Mouse (Mus musculus) C2C12 (cell line): Measurements from ENCODE around the gene Cep162. TPM values are rescaled to one million over a fixed set of nuclear protein-coding genes. Genes with fewer than 3 reads are reported as not detected.

Source experiments
- H3K27me3 ChIP-seq: one replicate; pipeline ENCODE4 v1.6.1; 2011; ENCODE audit not compliant: control insufficient read depth, insufficient read depth, insufficient read length
- H3K36me3 ChIP-seq: one replicate; pipeline ENCODE4 v1.6.1; 2011; ENCODE audit not compliant: control insufficient read depth, insufficient read depth
- H3K4me3 ChIP-seq: one replicate; pipeline ENCODE4 v1.5.1; 2011; ENCODE audit warnings: mild to moderate bottlenecking, control low read depth; ENCODE audit not compliant: poor library complexity, insufficient read depth, severe bottlenecking
- H3K79me2 ChIP-seq: one replicate; pipeline ENCODE4 v1.6.1; 2011; ENCODE audit not compliant: control insufficient read depth, insufficient read depth
- H3K79me3 ChIP-seq: one replicate; pipeline ENCODE4 v1.6.1; 2011; ENCODE audit warnings: low read depth, control low read depth
- H3ac ChIP-seq: one replicate; pipeline ENCODE3; 2011; ENCODE audit warnings: low read depth; ENCODE audit not compliant: control insufficient read depth, insufficient read length
- CEBPB ChIP-seq: IDR thresholded peaks from one replicate; pipeline ENCODE4 v1.6.1; 2011; ENCODE audit warnings: low read depth, mild to moderate bottlenecking, control low read depth, moderate library complexity
- CTCF ChIP-seq: IDR thresholded peaks from one replicate; pipeline ENCODE4 v1.5.1; 2011; ENCODE audit not compliant: control insufficient read depth, insufficient read depth, insufficient read length
- FOSL1 ChIP-seq: IDR thresholded peaks from one replicate; pipeline ENCODE4 v1.8.0; 2011; ENCODE audit warnings: mild to moderate bottlenecking, low read length; ENCODE audit not compliant: poor library complexity, insufficient read depth, severe bottlenecking
- MAX ChIP-seq: IDR thresholded peaks from one replicate; pipeline ENCODE4 v1.6.1; 2011; ENCODE audit warnings: mild to moderate bottlenecking, control low read depth
- MYOD1 ChIP-seq: IDR thresholded peaks from one replicate; pipeline ENCODE4 v1.6.1; 2011; ENCODE audit warnings: low read depth; ENCODE audit not compliant: control insufficient read depth, insufficient read length
- MYOG ChIP-seq: IDR thresholded peaks from one replicate; pipeline ENCODE4 v1.6.1; 2011; ENCODE audit not compliant: control insufficient read depth, insufficient read length; ENCODE audit errors: extremely low read depth
- USF1 ChIP-seq: IDR thresholded peaks from one replicate; pipeline ENCODE4 v1.6.1; 2011; ENCODE audit warnings: low read depth, mild to moderate bottlenecking, control low read depth, moderate library complexity
- polyA plus RNA-seq: library from polyadenylated mRNA; unstranded; fragments of >200 nt; fragmentation: generic; extraction: Trizol; gene quantifications from one replicate; pipeline ENCODE4 v1.2.1, GENCODE M21; 2012; ENCODE audit warnings: missing spikeins

The Cep162 gene
- polyA plus RNA-seq, 1 experiment: 1.2 TPM

GRCm38 (mm10) chr9:87198036-87198435, 57.3 kb downstream of the Cep162 start:
- no peak overlapping the region for H3K4me3 ChIP-seq
- no peaks in the 10 kb centered on the region for H3K27me3 ChIP-seq
- H3ac ChIP-seq: no peak overlapping the region
- H3K79me3 ChIP-seq: no peaks in the 10 kb centered on the region
- peaks cover 37% of the 10 kb centered on the region for H3K36me3 ChIP-seq
- TF ChIP-seq FOSL1 (no peak), CTCF (no peak), CEBPB (no peak), MYOG (no peak), MYOD1 (no peak), USF1 (no peak), MAX (no peak)
- H3K79me2 ChIP-seq: no peaks in the 10 kb centered on the region

GRCm38 (mm10) chr9:87197277-87197676, 58.1 kb downstream of the Cep162 start:
- H3K79me3 ChIP-seq: no peaks in the 10 kb centered on the region
- H3K79me2 ChIP-seq: no peaks in the 10 kb centered on the region
- H3K4me3 ChIP-seq: no peak overlapping the region
- TF ChIP-seq CEBPB (no peak), MYOG (no peak), CTCF (no peak), USF1 (no peak), MAX (no peak), FOSL1 (no peak)
- peaks cover 40% of the 10 kb centered on the region for H3K36me3 ChIP-seq
- no peaks in the 10 kb centered on the region for H3K27me3 ChIP-seq
- H3ac ChIP-seq: no peak overlapping the region

GRCm38 (mm10) chr9:87193721-87194120, 61.6 kb downstream of the Cep162 start:
- TF ChIP-seq MYOD1 (no peak), CTCF (no peak), CEBPB (no peak), MAX (no peak), USF1 (no peak), FOSL1 (no peak), MYOG (no peak)
- Histone ChIP-seq H3K4me3 (no peak overlapping the region), H3K36me3 (peaks cover 46% of the 10 kb centered on the region), H3K27me3 (no peaks in the 10 kb centered on the region), H3K79me3 (no peaks in the 10 kb centered on the region), H3ac (no peak overlapping the region), H3K79me2 (no peaks in the 10 kb centered on the region)

- H3K36me3 ChIP-seq: peaks cover 19% of the 10 kb centered on the region
- TF ChIP-seq FOSL1 (no peak), MYOD1 (no peak), USF1 (no peak), MYOG (no peak), CTCF (no peak), MAX (no peak), CEBPB (no peak)
- no peak overlapping the region for H3K4me3 ChIP-seq
- H3K79me2 ChIP-seq: no peaks in the 10 kb centered on the region
- no peak overlapping the region for H3ac ChIP-seq
- no peaks in the 10 kb centered on the region for H3K27me3 ChIP-seq
- H3K79me3 ChIP-seq: no peaks in the 10 kb centered on the region
These were observed 68.0 kb downstream of the Cep162 start for GRCm38 (mm10) chr9:87187336-87187735.

GRCm38 (mm10) chr9:87182231-87182630, 73.1 kb downstream of the Cep162 start:
- Histone ChIP-seq H3K79me3 (no peaks in the 10 kb centered on the region), H3K36me3 (no peaks in the 10 kb centered on the region), H3K79me2 (no peaks in the 10 kb centered on the region), H3K27me3 (no peaks in the 10 kb centered on the region), H3ac (no peak overlapping the region), H3K4me3 (no peak overlapping the region)
- no peak for TF ChIP-seq MAX
- no peak for TF ChIP-seq MYOD1
- no peak for TF ChIP-seq CTCF
- no peak for TF ChIP-seq FOSL1

GRCm38 (mm10) chr9:87178534-87178933, 76.8 kb downstream of the Cep162 start:
- H3K4me3 ChIP-seq: no peak overlapping the region
- H3K79me3 ChIP-seq: no peaks in the 10 kb centered on the region
- no peaks in the 10 kb centered on the region for H3K27me3 ChIP-seq
- H3ac ChIP-seq: no peak overlapping the region
- TF ChIP-seq FOSL1: no peak
- TF ChIP-seq CTCF: no peak
- no peak for TF ChIP-seq MYOG
- no peak for TF ChIP-seq MAX
- no peak for TF ChIP-seq CEBPB
- no peak for TF ChIP-seq MYOD1
- no peak for TF ChIP-seq USF1
- no peaks in the 10 kb centered on the region for H3K79me2 ChIP-seq
- no peaks in the 10 kb centered on the region for H3K36me3 ChIP-seq
